Mouse (Mus musculus) liver, adult 2 months (tissue): Measurements from ENCODE around the gene B2m.

Experiments
- CTCF ChIP-seq: fragments of 200-500 bp; IDR thresholded peaks from 2 replicates; pipeline ENCODE4 v1.5.1; 2011; ENCODE audit warnings: low read depth, low read length, control low read depth
- POLR2A ChIP-seq: fragments of 200-500 bp; IDR thresholded peaks from 2 replicates; pipeline ENCODE4 v1.6.1; 2011; ENCODE audit warnings: low read length, control low read depth; ENCODE audit not compliant: insufficient read depth; ENCODE audit errors: extremely low read depth

- TF ChIP-seq CTCF (no peak), POLR2A (no peak)
Observed at GRCm38 (mm10) chr2:122180051-122180822, 32.8 kb downstream of the B2m start.
